Mouse (Mus musculus): ENCODE data around the gene Hacl1. TPM values are rescaled to one million over a fixed set of nuclear protein-coding genes. Genes with fewer than 3 reads are reported as not detected.
A peak's percentile ranks its signal among the peaks of the same experiment; 100 is the strongest.

Gene Hacl1
- total RNA-seq, 1 experiment = 8.4 TPM

- TF ChIP-seq MAFK (IDR thresholded peaks at IDR 0.05; ENCODE audit: insufficient read depth, low read depth, low read length) (no peak), ZNF384 (IDR thresholded peaks at IDR 0.05; ENCODE audit: low read depth, low read length) (no peak), CHD2 (IDR thresholded peaks at IDR 0.05; ENCODE audit: low read depth, low read length) (no peak), HCFC1 (IDR thresholded peaks at IDR 0.05; ENCODE audit: borderline replicate concordance, insufficient read depth, low read length) (peak; percentile 41; the same call in 1 of the 2 replicates), ZC3H11A (IDR thresholded peaks at IDR 0.05; ENCODE audit: borderline replicate concordance, low read depth, low read length) (no peak)
- H3K36me3 ChIP-seq (ENCODE audit: control insufficient read depth, insufficient read depth, low read length, poor library complexity, severe bottlenecking) = no peaks in the 10 kb centered on the region
- in situ Hi-C loops (cut with MboI; ENCODE audit: low sequenced_read_pairs in 2 of 2, unreplicated experiment in 2 of 2) = loop anchor here in 1 of 2 experiments (25.0 kb wide), 1 partner anchor 400 kb away; no protein-coding TSS in a partner anchor
- peak overlapping the region; percentile 38 to 57 for H3K4me3 ChIP-seq (ENCODE audit: insufficient read depth in 1 of 2, low read depth in 1 of 2, low read length in 2 of 2, poor library complexity in 1 of 2, severe bottlenecking in 1 of 2)
- no peak overlapping the region; the same call in 1 of the 2 replicates for H3K27ac ChIP-seq (ENCODE audit: insufficient read depth, low read depth, low read length, poor library complexity, severe bottlenecking)
- DNase-seq (ENCODE audit: low read depth, low spot score) = peak; percentile 39
- no peaks in the 10 kb centered on the region for H3K9me3 ChIP-seq (ENCODE audit: control insufficient read depth, insufficient read depth, low read depth, low read length)
- peak overlapping the region; percentile 37 for H3K9ac ChIP-seq (ENCODE audit: insufficient read depth, low read depth, low read length, poor library complexity, severe bottlenecking)
- peaks cover 2 to 9% of the 10 kb centered on the region in 2 experiments; a peak in 3 of 4 replicates for H3K4me1 ChIP-seq (ENCODE audit: control insufficient read depth in 2 of 2, insufficient read depth in 2 of 2, low read length in 2 of 2, poor library complexity in 1 of 2)
Observed at GRCm38 (mm10) chr14:31661671-31662554, 20.8 kb upstream of the Hacl1 start.

GRCm38 (mm10) chr14:31660312-31661093 is 19.4 kb upstream of the Hacl1 start:
- Histone ChIP-seq H3K27ac (ENCODE audit: insufficient read depth, low read depth, low read length, poor library complexity, severe bottlenecking) (no peak overlapping the region), H3K9me3 (ENCODE audit: control insufficient read depth, insufficient read depth, low read depth, low read length) (no peaks in the 10 kb centered on the region), H3K9ac (ENCODE audit: insufficient read depth, low read depth, low read length, poor library complexity, severe bottlenecking) (no peak overlapping the region), H3K4me1 (ENCODE audit: control insufficient read depth in 2 of 2, insufficient read depth in 2 of 2, low read length in 2 of 2, poor library complexity in 1 of 2) (peaks cover 4 to 9% of the 10 kb centered on the region in 2 experiments; a peak in 3 of 4 replicates), H3K36me3 (ENCODE audit: control insufficient read depth, insufficient read depth, low read length, poor library complexity, severe bottlenecking) (no peaks in the 10 kb centered on the region), H3K4me3 (ENCODE audit: insufficient read depth in 1 of 2, low read depth in 1 of 2, low read length in 2 of 2, poor library complexity in 1 of 2, severe bottlenecking in 1 of 2) (no peak overlapping the region)
- in situ Hi-C loops (cut with MboI; ENCODE audit: low sequenced_read_pairs in 2 of 2, unreplicated experiment in 2 of 2) = loop anchor here in 1 of 2 experiments (25.0 kb wide), 1 partner anchor 402 kb away; no protein-coding TSS in a partner anchor
- TF ChIP-seq CHD2 (IDR thresholded peaks at IDR 0.05; ENCODE audit: low read depth, low read length) = no peak
- no peak for TF ChIP-seq MAFK (IDR thresholded peaks at IDR 0.05; ENCODE audit: insufficient read depth, low read depth, low read length)
- TF ChIP-seq ZC3H11A (IDR thresholded peaks at IDR 0.05; ENCODE audit: borderline replicate concordance, low read depth, low read length) = no peak
- TF ChIP-seq ZNF384 (IDR thresholded peaks at IDR 0.05; ENCODE audit: low read depth, low read length) = no peak
- TF ChIP-seq HCFC1 (IDR thresholded peaks at IDR 0.05; ENCODE audit: borderline replicate concordance, insufficient read depth, low read length) = no peak
- no peak for DNase-seq (ENCODE audit: low read depth, low spot score)

- Histone ChIP-seq H3K27ac (ENCODE audit: insufficient read depth, low read depth, low read length, poor library complexity, severe bottlenecking) (no peak overlapping the region), H3K9ac (ENCODE audit: insufficient read depth, low read depth, low read length, poor library complexity, severe bottlenecking) (no peak overlapping the region)
- DNase-seq (ENCODE audit: low read depth, low spot score) = no peak
Observed at GRCm38 (mm10) chr14:31659501-31660181, 18.6 kb upstream of the Hacl1 start.

More at GRCm38 (mm10) chr14:31659501-31660181, 18.6 kb upstream of the Hacl1 start:
- TF ChIP-seq ZC3H11A (IDR thresholded peaks at IDR 0.05; ENCODE audit: borderline replicate concordance, low read depth, low read length) (no peak), CHD2 (IDR thresholded peaks at IDR 0.05; ENCODE audit: low read depth, low read length) (no peak), HCFC1 (IDR thresholded peaks at IDR 0.05; ENCODE audit: borderline replicate concordance, insufficient read depth, low read length) (no peak), ZNF384 (IDR thresholded peaks at IDR 0.05; ENCODE audit: low read depth, low read length) (no peak), MAFK (IDR thresholded peaks at IDR 0.05; ENCODE audit: insufficient read depth, low read depth, low read length) (no peak)
- Histone ChIP-seq H3K36me3 (ENCODE audit: control insufficient read depth, insufficient read depth, low read length, poor library complexity, severe bottlenecking) (no peaks in the 10 kb centered on the region), H3K4me3 (ENCODE audit: insufficient read depth in 1 of 2, low read depth in 1 of 2, low read length in 2 of 2, poor library complexity in 1 of 2, severe bottlenecking in 1 of 2) (no peak overlapping the region), H3K4me1 (ENCODE audit: control insufficient read depth in 2 of 2, insufficient read depth in 2 of 2, low read length in 2 of 2, poor library complexity in 1 of 2) (peaks cover 4 to 9% of the 10 kb centered on the region in 2 experiments; a peak in 3 of 4 replicates), H3K9me3 (ENCODE audit: control insufficient read depth, insufficient read depth, low read depth, low read length) (no peaks in the 10 kb centered on the region)
- in situ Hi-C loops (cut with MboI; ENCODE audit: low sequenced_read_pairs in 2 of 2, unreplicated experiment in 2 of 2) = loop anchor here in 1 of 2 experiments (25.0 kb wide), 1 partner anchor 403 kb away; no protein-coding TSS in a partner anchor
